Comparison of ENCODE assay signal across 8 mouse cellular contexts in the genomic region with DNA sequence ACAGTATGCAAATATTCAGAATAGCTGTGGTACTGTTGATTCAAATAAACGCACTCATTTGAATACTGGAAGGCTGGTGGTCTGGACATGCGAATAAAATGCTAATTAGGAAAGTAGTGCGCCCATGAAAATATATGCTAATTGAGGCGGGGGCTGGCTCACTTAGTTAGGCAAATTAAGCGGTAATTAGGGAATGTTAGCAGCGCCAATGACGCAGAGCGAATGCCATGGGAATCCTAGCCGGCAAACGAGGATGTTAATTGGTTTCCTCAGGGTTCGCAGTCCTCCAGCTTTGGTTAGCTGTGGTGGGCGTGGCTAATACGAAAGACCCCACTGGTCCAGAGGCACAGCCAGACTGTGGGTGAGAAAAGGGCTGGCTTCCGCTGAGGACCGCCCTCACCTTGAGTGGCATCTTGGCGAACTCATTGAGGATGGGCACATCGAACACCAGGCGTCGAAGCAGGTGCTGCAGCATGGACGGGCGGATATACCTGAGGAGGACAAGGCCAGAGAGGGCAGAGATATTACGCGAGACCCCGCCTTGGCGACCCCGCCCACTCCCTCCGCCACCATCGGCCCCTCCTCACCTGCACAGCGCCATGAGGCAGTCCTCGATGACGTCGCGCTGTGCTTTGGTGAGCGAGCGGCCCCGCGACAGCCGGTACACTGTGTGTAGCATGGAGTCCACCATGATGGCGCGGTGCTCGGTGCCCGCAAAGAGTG. TPM values are rescaled to one million over a fixed set of nuclear protein-coding genes. Genes with fewer than 3 reads are reported as not detected.
DNase-seq lines count a peak whose midpoint lies in the region; ATAC-seq lines count a peak whose summit lies in the region.

No protein-coding gene starts in this region.

- H3K27me3 ChIP-seq in limb, embryonic 11.5 days (ENCODE audit: control insufficient read depth, insufficient read depth, low read length), result peaks cover 10% of the 10 kb centered on the region; the same call in 1 of the 2 replicates

- 7% methylated on average over 42 of the region's 42 CpGs for WGBS in limb, embryonic 11.5 days

- H3K9ac ChIP-seq in limb, embryonic 11.5 days (ENCODE audit: low read length), result peak overlapping the region; percentile 40; the same call in 1 of the 2 replicates

- peak; percentile 58; the same call in 1 of the 2 replicates for ATAC-seq in limb, embryonic 11.5 days (ENCODE audit: insufficient number of reproducible peaks, low FRiP score, low TSS enrichment, low read depth)

- peaks cover 2% of the 10 kb centered on the region; the same call in 1 of the 2 replicates for H3K4me1 ChIP-seq in limb, embryonic 11.5 days (ENCODE audit: control insufficient read depth, insufficient read depth, low read length)

- H3K4me2 ChIP-seq in limb, embryonic 11.5 days (ENCODE audit: low read depth, severe bottlenecking), result peak overlapping the region; percentile 73

- no peak overlapping the region for H3K27ac ChIP-seq in limb, embryonic 11.5 days (replicated peaks; ENCODE audit: low read depth, low read length)

- no peaks in the 10 kb centered on the region for H3K36me3 ChIP-seq in limb, embryonic 11.5 days (ENCODE audit: control insufficient read depth, insufficient read depth, low read length)

- DNase-seq in cerebellum, postnatal 10 days, result peak; percentile 69 to 76
- no peak for DNase-seq in cerebellum, postnatal 25 days
- peak; percentile 69 for DNase-seq in ZHBTc4 (ENCODE audit: low read depth, low spot score)
- peak; percentile 43 to 48 for DNase-seq in frontal cortex, postnatal 36 days (ENCODE audit: low spot score in 2 of 2)
- peak; percentile 63 for DNase-seq in limb, embryonic 11.5 days (ENCODE audit: low spot score)
- DNase-seq in right cerebral cortex, postnatal 10 days (ENCODE audit: low spot score in 2 of 2), result peak; percentile 79 to 90
- DNase-seq in spleen, postnatal 36 days (ENCODE audit: low spot score in 2 of 2), result no peak
- no peak for DNase-seq in ovary, postnatal 10 days (ENCODE audit: low spot score)

- H3K4me3 ChIP-seq in limb, embryonic 11.5 days (ENCODE audit: low read depth, low read length), result peak overlapping the region; percentile 35

- H3K9me3 ChIP-seq in limb, embryonic 11.5 days (ENCODE audit: control insufficient read depth, low read length), result no peaks in the 10 kb centered on the region

RNA-seq across cellular contexts. Expression of a gene that starts 53.6 kb away (rescaled TPM):
- polyA plus RNA-seq in limb, embryonic 11.5 days (2014; fragmentation: Nextera tagmentation; extraction: Ambion mirVana), result 2.5 and 2.7 TPM in 2 replicates

Comparison
In these comparisons a context has a peak if more than half of its experiments do, and no peak if none do; other contexts are left out.
1. DNase-seq: peak in cerebellum, postnatal 10 days (2 of 2), ZHBTc4 (single experiment), frontal cortex, postnatal 36 days (2 of 2), limb, embryonic 11.5 days (single experiment) and right cerebral cortex, postnatal 10 days (2 of 2); none in cerebellum, postnatal 25 days (0 of 2), spleen, postnatal 36 days (0 of 2) and ovary, postnatal 10 days (single experiment).